Mouse (Mus musculus): ENCODE results near the gene Frmd7. TPM values are rescaled to one million over a fixed set of nuclear protein-coding genes. Genes with fewer than 3 reads are reported as not detected.

Gene Frmd7
- under 1 TPM; 0.41 to 0.44 TPM for total RNA-seq (2021)
- long read RNA-seq, experiment 1, partial matches to known transcripts: 0 of 1 reads
- long read RNA-seq, experiment 1, other reads (novel, unspliced or antisense): 1 of 1 reads
- long read RNA-seq, experiment 2: 0 reads

GRCm38 (mm10) chrX:50942610-50943009 lies at the start of gene Frmd7:
Gene Frmd7 (minus strand): TSS chrX:50942710.
- intact Hi-C loops (cut with DNase I): no loop called here
- DNase-seq: no peak

- intact Hi-C loops (cut with DNase I): no loop called here
- DNase-seq: no peak
These were observed 48.8 kb upstream of the Frmd7 start for GRCm38 (mm10) chrX:50991324-50991723.

GRCm38 (mm10) chrX:50989940-50990339 lies 47.4 kb upstream of the Frmd7 start:
- DNase-seq: no peak
- intact Hi-C loops (cut with DNase I): no loop called here

GRCm38 (mm10) chrX:50988581-50988980 lies 46.1 kb upstream of the Frmd7 start:
- intact Hi-C loops (cut with DNase I): no loop called here
- no peak for DNase-seq

GRCm38 (mm10) chrX:50978428-50978827 lies 35.9 kb upstream of the Frmd7 start:
- intact Hi-C loops (cut with DNase I): no loop called here
- DNase-seq: no peak

- intact Hi-C loops (cut with DNase I): no loop called here
- DNase-seq: no peak
These were observed 29.6 kb upstream of the Frmd7 start for GRCm38 (mm10) chrX:50972145-50972544.

GRCm38 (mm10) chrX:50969907-50970306 lies 27.4 kb upstream of the Frmd7 start:
- intact Hi-C loops (cut with DNase I): no loop called here
- no peak for DNase-seq

- DNase-seq: no peak
- intact Hi-C loops (cut with DNase I): no loop called here
These were observed 25.8 kb upstream of the Frmd7 start for GRCm38 (mm10) chrX:50968157-50968932.

- no peak for DNase-seq
- intact Hi-C loops (cut with DNase I): no loop called here
These were observed 22.6 kb upstream of the Frmd7 start for GRCm38 (mm10) chrX:50965157-50965556.

GRCm38 (mm10) chrX:50962955-50963354 lies 20.4 kb upstream of the Frmd7 start:
- DNase-seq: no peak
- intact Hi-C loops (cut with DNase I): no loop called here

- DNase-seq: peak; percentile 24 to 61
- intact Hi-C loops (cut with DNase I): no loop called here
These were observed 6.1 kb upstream of the Frmd7 start for GRCm38 (mm10) chrX:50948633-50949032.

- no peak for DNase-seq
- intact Hi-C loops (cut with DNase I): no loop called here
These were observed 5.6 kb upstream of the Frmd7 start for GRCm38 (mm10) chrX:50948116-50948515.

GRCm38 (mm10) chrX:50937117-50937516 lies 5.4 kb downstream of the Frmd7 start:
- intact Hi-C loops (cut with DNase I): no loop called here
- no peak for DNase-seq

GRCm38 (mm10) chrX:50930309-50930708 lies 12.2 kb downstream of the Frmd7 start:
- DNase-seq: no peak
- intact Hi-C loops (cut with DNase I): no loop called here

- intact Hi-C loops (cut with DNase I): no loop called here
- DNase-seq: no peak
These were observed 15.5 kb downstream of the Frmd7 start for GRCm38 (mm10) chrX:50926893-50927545.

- DNase-seq: no peak
- intact Hi-C loops (cut with DNase I): no loop called here
These were observed 17.7 kb downstream of the Frmd7 start for GRCm38 (mm10) chrX:50924629-50925364.

GRCm38 (mm10) chrX:50918754-50919153 lies 23.8 kb downstream of the Frmd7 start:
- DNase-seq: no peak
- intact Hi-C loops (cut with DNase I): no loop called here

- no peak for DNase-seq
- intact Hi-C loops (cut with DNase I): no loop called here
These were observed 25.1 kb downstream of the Frmd7 start for GRCm38 (mm10) chrX:50917389-50917788.

- intact Hi-C loops (cut with DNase I): no loop called here
- DNase-seq: no peak
These were observed 32.6 kb downstream of the Frmd7 start for GRCm38 (mm10) chrX:50909915-50910314.

- DNase-seq: no peak
- intact Hi-C loops (cut with DNase I): no loop called here
These were observed 39.0 kb downstream of the Frmd7 start for GRCm38 (mm10) chrX:50903497-50903896.

GRCm38 (mm10) chrX:50887999-50888398 lies 54.5 kb downstream of the Frmd7 start:
- intact Hi-C loops (cut with DNase I): no loop called here
- no peak for DNase-seq
